Mouse (Mus musculus): ENCODE results near the gene Ncstn. TPM values are rescaled to one million over a fixed set of nuclear protein-coding genes. Genes with fewer than 3 reads are reported as not detected.

The Ncstn gene
- 3.7 and 3.9 TPM in 2 replicates for polyA plus RNA-seq (2012)

DNA sequence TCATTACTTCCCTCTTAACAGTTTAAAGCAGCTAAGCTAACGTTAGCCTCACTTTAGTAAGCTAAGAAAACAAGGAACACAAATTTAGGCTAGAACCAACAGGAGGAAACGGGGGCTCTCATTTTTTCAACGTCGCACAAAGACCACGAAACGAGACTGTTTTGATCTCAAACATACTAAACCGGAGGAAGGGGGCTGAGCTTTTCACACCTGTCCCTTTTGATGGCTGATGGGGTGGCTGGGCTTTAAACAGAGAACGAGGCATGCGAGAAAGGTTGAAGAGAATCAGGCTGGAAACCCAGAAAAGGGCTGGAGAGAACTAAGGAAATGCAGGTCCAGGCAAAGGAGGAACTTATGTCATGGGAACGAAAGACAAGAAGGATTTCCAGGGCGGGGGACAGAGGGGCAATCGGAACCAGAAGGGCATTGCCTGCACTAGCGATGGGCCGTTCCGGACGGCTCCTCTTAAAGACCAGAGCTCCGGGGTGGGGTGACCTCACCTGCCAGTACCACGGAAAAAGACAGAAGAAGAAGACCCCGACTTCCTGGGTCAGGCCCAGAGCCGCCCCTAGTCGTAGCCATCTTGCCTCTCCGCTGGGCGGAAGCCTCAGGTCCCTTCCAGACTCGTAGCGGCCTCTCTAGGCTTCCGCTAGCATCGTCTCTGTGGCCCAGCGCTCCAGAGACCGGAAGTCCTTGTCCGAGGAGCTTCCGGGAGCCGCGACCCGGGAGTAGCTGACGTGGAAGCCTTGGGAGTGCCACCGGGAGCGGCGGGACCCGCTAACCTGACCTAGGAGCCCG lies at the start of gene Ncstn, which contains the start of gene Copa:
Gene Ncstn, minus strand, starts transcription at position 695 of the 798 bp plus-strand sequence.
Gene Copa, plus strand, starts transcription at position 429 of the 798 bp plus-strand sequence.
- TF ChIP-seq GATA1 (IDR thresholded peaks at IDR 0.05; ENCODE audit: low read length): no peak

DNA sequence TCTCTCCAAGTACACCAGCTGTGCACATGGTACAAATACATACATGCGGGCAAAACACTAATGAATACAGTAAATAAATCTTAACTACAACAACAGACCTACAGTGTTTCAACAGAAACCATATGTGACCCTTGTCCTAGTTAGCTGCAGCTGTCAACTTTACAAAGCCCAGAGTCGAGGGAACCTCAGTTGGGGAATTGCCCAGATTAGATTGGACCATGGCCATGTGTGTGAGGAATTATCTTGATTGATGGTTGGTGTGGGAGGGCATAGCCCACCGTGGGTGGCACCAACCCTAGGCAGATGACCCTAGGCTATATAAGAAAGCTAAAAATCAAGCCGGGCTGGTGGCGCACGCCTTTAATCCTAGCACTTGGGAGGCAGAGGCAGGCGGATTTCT lies 49.7 kb upstream of the Ncstn start:
- TF ChIP-seq GATA1 (IDR thresholded peaks at IDR 0.05; ENCODE audit: low read length): no peak

GRCm38 (mm10) chr1:172129780-172130179 lies 47.2 kb upstream of the Ncstn start:
- no peak for TF ChIP-seq GATA1 (IDR thresholded peaks at IDR 0.05; ENCODE audit: low read length)

GRCm38 (mm10) chr1:172129108-172129507 lies 46.5 kb upstream of the Ncstn start:
- TF ChIP-seq GATA1 (IDR thresholded peaks at IDR 0.05; ENCODE audit: low read length): no peak

GRCm38 (mm10) chr1:172128563-172128962 lies 46.0 kb upstream of the Ncstn start:
- TF ChIP-seq GATA1 (IDR thresholded peaks at IDR 0.05; ENCODE audit: low read length): no peak

DNA sequence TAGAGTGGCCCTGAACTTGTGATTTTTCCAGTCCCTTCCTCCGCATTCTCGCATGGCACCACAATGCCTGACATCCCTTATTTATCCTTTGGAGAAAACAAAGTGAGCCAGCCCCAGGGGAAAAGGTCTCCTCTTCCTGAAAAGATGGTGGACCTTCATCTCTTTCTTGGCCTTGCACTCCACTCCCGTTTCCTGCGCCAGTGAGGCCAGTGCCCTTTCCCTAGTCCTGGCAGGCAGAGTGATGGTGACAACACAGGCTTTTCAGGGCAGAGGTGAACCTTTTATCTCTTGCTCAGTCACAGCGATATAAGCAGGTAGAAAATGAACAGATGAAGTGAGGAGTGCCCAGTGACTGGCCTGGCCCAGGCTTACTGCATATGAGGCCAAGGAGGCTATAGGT lies 44.9 kb upstream of the Ncstn start:
- no peak for TF ChIP-seq GATA1 (IDR thresholded peaks at IDR 0.05; ENCODE audit: low read length)

- no peak for TF ChIP-seq GATA1 (IDR thresholded peaks at IDR 0.05; ENCODE audit: low read length)
These were observed 44.1 kb upstream of the Ncstn start, which contains the start of gene Pex19 for GRCm38 (mm10) chr1:172126376-172127347. TSS of gene Pex19 (plus strand) at chr1:172126755.

GRCm38 (mm10) chr1:172124572-172124971 lies 42.0 kb upstream of the Ncstn start:
- no peak for TF ChIP-seq GATA1 (IDR thresholded peaks at IDR 0.05; ENCODE audit: low read length)

DNA sequence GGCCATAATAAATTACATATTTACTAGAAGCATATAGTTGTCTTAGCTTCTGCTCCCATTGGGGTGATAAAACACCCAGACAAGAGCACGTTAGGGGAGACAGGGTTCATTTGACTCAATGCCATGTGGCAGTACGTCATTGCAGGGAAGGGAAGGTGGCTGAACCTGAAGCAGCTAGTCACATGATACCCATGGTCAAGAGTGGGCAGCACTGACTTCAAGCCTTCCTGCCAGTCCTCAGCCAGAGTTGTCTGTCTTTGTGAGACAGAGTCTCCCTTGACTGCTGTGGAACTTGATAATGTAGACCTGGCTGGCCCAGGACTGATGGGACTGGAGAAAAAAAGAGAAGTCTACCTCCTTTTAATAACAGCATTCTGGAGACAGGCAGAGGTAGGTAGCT lies 40.1 kb upstream of the Ncstn start:
- no peak for TF ChIP-seq GATA1 (IDR thresholded peaks at IDR 0.05; ENCODE audit: low read length)

GRCm38 (mm10) chr1:172119720-172120119 lies 37.1 kb upstream of the Ncstn start:
- no peak for TF ChIP-seq GATA1 (IDR thresholded peaks at IDR 0.05; ENCODE audit: low read length)

GRCm38 (mm10) chr1:172119100-172119499 lies 36.5 kb upstream of the Ncstn start:
- TF ChIP-seq GATA1 (IDR thresholded peaks at IDR 0.05; ENCODE audit: low read length): no peak

DNA sequence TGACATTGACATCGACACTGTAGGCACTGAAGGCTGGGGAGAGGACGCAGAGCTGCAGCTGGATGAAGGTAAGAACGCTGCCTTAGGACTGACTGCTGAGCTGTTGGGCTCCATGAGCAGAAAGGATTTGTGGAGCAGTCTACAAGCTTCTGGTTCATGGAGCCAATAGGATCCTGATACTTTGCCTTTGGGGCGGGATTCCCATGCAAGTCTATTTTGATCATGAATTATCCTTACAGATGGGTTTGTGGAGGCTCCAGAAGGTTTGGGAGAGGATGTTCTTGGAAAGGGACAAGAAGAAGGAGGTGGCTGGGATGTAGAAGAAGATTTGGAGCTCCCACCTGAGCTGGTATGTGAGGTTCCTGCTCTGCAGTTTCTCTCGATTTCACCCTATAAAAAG lies 34.4 kb upstream of the Ncstn start:
- no peak for TF ChIP-seq GATA1 (IDR thresholded peaks at IDR 0.05; ENCODE audit: low read length)

DNA sequence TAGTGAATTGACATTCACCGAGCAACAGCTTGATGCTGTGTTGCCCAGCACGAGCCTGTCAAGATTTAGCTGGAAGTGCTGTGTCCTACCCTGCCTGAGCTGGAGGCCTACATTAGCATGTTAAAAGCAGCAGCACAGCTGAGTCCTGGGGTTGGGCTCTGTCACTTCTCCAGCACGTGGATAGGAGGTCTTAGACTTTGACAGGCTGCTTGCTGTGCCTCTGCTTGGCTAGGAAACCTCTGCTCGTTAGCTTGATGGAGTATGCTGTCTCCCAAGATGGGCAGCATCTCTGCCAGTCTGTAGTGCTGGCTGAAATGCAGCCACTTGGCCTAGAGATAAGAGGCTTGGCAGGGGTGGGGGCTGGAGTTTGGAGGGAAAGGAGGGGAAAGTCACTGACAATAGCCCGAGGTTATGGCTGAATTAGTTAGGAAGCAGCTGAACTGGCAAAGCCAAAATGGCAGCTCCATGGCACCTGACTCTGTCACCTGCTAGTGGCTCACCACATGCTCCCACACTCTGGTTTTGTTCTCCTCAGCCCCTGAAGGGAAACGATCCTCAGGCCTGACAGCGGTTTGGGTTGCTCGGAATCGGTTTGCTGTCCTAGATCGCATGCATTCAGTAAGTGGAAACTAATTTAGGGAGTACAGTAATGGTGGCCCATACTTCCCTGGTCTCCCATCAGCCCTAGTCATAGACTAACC lies 25.3 kb upstream of the Ncstn start:
- TF ChIP-seq GATA1 (IDR thresholded peaks at IDR 0.05; ENCODE audit: low read length): no peak

GRCm38 (mm10) chr1:172105101-172105500 lies 22.5 kb upstream of the Ncstn start:
- no peak for TF ChIP-seq GATA1 (IDR thresholded peaks at IDR 0.05; ENCODE audit: low read length)

DNA sequence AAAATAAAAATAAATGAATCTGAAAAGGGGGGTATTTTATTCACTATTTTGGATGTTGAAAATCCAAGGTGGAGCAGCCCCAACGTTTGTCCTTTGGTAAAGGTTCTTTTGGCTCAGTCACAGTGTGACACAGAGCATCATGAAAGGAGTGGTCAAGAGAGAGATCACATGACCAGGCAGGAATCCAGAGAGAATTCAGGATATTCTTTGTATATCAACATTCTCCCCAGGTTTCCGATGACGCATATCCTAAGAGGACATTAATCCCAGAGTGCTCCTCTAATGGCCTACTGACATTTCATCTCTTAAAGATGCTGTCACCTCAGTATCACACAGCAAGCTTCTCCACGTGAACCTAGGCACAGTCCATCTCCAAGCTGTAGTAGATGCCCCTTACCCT lies 21.0 kb upstream of the Ncstn start:
- TF ChIP-seq GATA1 (IDR thresholded peaks at IDR 0.05; ENCODE audit: low read length): no peak

Data from G1E-ER4 (cell line).